Mouse (Mus musculus): Measurements from ENCODE around the gene Jhy. TPM values are rescaled to one million over a fixed set of nuclear protein-coding genes. Genes with fewer than 3 reads are reported as not detected.

Jhy gene
- polyA plus RNA-seq, 1 experiment from 2014 or later: 1.5 TPM

DNA sequence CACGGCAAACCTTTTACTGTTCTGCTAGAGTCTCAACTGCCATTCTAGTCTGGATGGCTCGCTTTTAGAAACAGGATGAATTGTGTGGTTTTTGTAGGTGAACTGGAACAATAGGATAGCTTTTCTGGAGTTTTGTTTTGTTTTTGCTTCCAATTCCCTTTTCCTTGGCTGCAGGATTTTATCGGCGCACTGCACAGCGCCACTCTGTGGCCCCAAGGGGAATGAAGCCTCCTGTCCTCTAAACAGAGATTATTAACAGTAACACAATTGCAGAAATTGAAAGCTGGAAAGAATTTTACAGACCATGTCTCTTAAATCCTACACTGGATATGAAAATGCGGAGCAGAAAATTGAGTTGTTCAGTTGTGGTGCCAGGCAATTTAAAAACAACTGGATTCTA lies 18.6 kb upstream of the Jhy start:
- H3K9me3 ChIP-seq: no peaks in the 10 kb centered on the region
- ATAC-seq (ENCODE audit: low FRiP score): no peak
- no peaks in the 10 kb centered on the region for H3K36me3 ChIP-seq
- no peaks in the 10 kb centered on the region for H3K4me1 ChIP-seq (replicated peaks)
- H3K27ac ChIP-seq: no peak overlapping the region
- H3K4me3 ChIP-seq: no peak overlapping the region
- H3K27me3 ChIP-seq: no peaks in the 10 kb centered on the region
- WGBS: 35% methylated on average over 6 of the region's 6 CpGs
- H3K4me2 ChIP-seq: no peak overlapping the region
- H3K9ac ChIP-seq: no peak overlapping the region

DNA sequence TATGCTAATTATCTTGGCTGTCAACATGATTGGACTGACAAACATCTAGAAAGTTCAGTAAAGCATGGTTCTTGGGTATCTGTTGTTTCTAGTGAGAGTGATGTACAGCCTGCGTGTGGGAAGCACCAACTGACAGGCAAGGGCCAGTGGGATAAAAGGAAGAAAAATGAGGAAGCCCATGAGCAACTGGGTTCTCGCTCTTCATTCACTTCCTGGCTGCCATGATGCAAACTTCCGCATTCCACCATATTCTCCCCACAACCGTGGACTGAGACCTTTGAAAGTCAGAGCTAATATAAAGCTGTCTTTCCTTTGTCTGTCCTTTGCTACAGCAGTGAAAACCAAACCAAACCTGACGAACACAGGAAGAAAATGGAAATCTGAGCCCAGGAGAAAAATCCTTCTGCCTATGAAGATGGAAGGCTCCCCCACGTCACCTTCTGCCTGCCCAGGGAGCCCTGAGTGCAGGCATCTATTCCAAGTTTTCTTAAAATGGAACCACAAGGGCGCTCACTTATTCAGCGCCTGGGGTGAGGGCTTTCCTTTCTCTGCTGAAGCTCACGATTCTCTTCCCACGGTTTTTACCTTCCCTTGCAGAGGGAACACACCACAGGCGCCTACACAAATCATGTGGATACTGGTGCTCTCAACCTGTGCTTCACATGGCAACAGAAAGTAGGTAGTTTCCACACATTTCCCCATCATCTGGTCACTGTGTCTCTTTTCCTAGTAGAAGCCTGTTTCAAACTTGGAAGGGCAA lies 10.3 kb upstream of the Jhy start:
- no peak for ATAC-seq (ENCODE audit: low FRiP score)

DNA sequence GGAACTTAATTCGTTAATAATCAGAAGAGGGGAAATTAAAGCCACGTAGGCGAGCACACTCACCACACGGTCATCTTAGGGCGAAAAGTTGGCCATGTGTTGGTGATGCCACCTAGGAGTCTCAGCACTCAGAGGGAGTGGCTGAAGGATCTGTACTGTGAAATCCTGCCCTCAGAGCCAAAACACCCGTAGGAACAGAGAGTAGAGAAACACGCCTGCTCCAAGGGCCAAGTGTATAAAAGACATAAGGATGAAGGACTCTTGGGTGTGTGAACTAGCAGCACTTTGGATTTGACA lies 448 bp upstream of the Jhy start:
- peak overlapping the region; percentile 78 for H3K9ac ChIP-seq
- H3K4me2 ChIP-seq: peak overlapping the region; percentile 94
- 17% methylated on average over 7 of the region's 7 CpGs for WGBS
- peaks cover 13% of the 10 kb centered on the region for H3K4me1 ChIP-seq (replicated peaks)
- ATAC-seq (ENCODE audit: low FRiP score): peak; percentile 37; the same call in 1 of the 2 replicates
- no peaks in the 10 kb centered on the region for H3K36me3 ChIP-seq
- peaks cover 58% of the 10 kb centered on the region for H3K27me3 ChIP-seq
- no peaks in the 10 kb centered on the region for H3K9me3 ChIP-seq
- H3K27ac ChIP-seq: no peak overlapping the region
- peak overlapping the region; percentile 54 for H3K4me3 ChIP-seq

More for the DNA sequence above, 10.3 kb upstream of the Jhy start:
- Histone ChIP-seq H3K27ac (no peak overlapping the region), H3K9me3 (no peaks in the 10 kb centered on the region), H3K4me1 (replicated peaks) (no peaks in the 10 kb centered on the region), H3K4me2 (no peak overlapping the region), H3K36me3 (no peaks in the 10 kb centered on the region), H3K4me3 (no peak overlapping the region), H3K9ac (no peak overlapping the region), H3K27me3 (no peaks in the 10 kb centered on the region)
- 76% methylated on average over 11 of the region's 11 CpGs for WGBS

DNA sequence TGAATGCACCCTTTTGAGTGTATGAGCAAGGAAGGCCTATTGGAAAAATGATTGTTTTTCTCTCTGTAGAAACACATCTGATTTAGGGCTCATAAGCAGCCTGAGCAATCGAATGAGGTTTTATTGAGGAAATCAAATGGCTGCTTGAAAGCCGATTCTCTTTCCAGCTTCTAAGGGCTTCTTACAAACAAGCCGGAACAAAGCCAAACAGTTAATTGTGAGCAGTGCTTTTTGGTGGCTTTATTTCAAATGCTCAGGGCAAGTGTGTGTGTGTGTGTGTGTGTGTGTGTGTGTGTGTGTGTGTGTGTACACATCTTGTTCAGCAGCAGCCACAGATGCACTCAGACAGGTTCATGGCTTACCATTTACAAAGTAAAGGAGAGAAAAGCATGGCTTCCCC lies 2.5 kb downstream of the Jhy start:
- Histone ChIP-seq H3K36me3 (no peaks in the 10 kb centered on the region), H3K9me3 (no peaks in the 10 kb centered on the region), H3K4me1 (replicated peaks) (peaks cover 13% of the 10 kb centered on the region), H3K4me3 (no peak overlapping the region), H3K27me3 (peaks cover 62% of the 10 kb centered on the region), H3K27ac (no peak overlapping the region), H3K9ac (0 out of 2 replicates have a peak overlapping the region, but pooled peaks have one; percentile 14), H3K4me2 (no peak overlapping the region)
- ATAC-seq (ENCODE audit: low FRiP score): no peak
- WGBS: 72% methylated on average over 3 of the region's 3 CpGs

DNA sequence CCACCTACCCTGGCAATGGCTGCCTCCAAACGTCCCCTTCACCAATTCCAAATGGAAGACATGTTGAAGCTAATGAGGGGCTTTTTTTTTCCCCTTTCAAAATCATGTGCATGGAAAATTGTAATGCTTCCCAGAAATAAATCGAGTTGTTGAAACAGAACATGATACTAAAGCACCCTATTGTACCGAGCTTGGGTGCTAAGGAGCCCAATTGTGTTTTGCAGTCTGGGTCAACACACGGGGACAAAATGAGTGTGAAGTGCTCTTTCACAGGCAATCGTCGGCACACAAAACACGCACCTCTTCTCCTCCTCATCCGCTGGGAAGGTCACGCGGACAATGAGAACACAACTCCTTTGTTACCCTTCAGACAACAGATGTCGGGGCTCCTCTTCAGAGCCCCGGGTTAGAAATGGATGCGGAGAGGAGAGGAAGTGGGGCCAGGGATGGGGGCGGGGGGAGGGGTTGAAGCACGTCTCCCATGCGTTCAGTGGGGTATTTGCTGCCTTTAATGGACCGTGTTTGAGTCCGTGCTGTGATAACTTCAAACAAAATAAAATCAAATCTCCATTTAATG lies 14.8 kb downstream of the Jhy start:
- Histone ChIP-seq H3K4me2 (peak overlapping the region; percentile 50), H3K4me1 (replicated peaks) (peaks cover 8% of the 10 kb centered on the region), H3K4me3 (peak overlapping the region; percentile 13; the same call in 1 of the 2 replicates), H3K9ac (no peak overlapping the region), H3K9me3 (no peaks in the 10 kb centered on the region), H3K27ac (no peak overlapping the region), H3K27me3 (peaks cover 55% of the 10 kb centered on the region), H3K36me3 (no peaks in the 10 kb centered on the region)
- 17% methylated on average over 18 of the region's 18 CpGs for WGBS
- ATAC-seq (ENCODE audit: low FRiP score): 0 out of 2 replicates have a peak, but pooled peaks have one; percentile 43

DNA sequence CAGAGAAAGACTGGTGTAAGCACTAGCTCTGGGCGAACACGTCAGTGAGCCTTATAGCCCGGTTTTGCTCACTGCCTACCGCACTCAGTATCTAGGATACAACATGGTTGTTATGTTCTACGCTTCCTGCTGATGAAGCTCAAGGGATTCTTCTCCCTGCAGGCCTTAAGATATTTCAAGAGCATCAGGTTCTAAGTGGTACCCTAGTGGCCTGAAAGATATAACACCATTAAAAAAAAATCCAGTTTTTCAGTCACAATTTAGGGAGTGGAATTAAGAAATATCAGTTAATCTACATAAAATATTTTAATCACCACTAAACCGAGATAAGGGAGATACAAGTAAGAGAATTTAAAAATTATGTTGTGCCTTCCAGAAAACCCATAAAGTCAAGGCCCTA lies 15.4 kb downstream of the Jhy start:
- 84% methylated on average over 6 of the region's 6 CpGs for WGBS
- no peak overlapping the region for H3K4me2 ChIP-seq

DNA sequence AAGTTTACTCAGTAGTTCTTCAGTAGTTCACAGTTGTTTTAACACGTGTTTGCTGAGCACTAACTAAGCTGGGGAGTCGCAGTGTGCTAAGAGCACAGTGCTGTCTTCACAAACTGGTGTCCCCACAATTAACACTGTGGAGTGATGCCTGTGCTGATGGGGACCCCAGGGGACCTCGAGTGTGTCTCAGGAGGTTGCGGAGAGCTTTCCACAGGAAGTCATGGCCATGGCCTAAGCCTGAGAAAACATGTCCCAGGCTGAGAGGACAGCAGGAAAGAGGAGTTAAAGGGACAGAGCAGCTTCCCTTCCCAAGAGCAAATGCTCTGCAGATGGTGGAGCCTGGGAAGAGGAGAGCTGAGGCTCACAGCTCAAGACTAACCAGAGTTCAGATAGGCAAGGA lies 16.8 kb downstream of the Jhy start:
- H3K9me3 ChIP-seq: no peaks in the 10 kb centered on the region
- no peak for ATAC-seq (ENCODE audit: low FRiP score)
- H3K4me3 ChIP-seq: no peak overlapping the region
- no peaks in the 10 kb centered on the region for H3K36me3 ChIP-seq
- no peak overlapping the region for H3K9ac ChIP-seq
- no peak overlapping the region for H3K27ac ChIP-seq
- H3K27me3 ChIP-seq: peaks cover 49% of the 10 kb centered on the region
- 70% methylated on average over 4 of the region's 4 CpGs for WGBS
- H3K4me1 ChIP-seq (replicated peaks): peaks cover 8% of the 10 kb centered on the region
- no peak overlapping the region for H3K4me2 ChIP-seq

More for the DNA sequence above, 15.4 kb downstream of the Jhy start:
- Histone ChIP-seq H3K27me3 (peaks cover 58% of the 10 kb centered on the region), H3K9ac (no peak overlapping the region), H3K4me3 (no peak overlapping the region), H3K9me3 (no peaks in the 10 kb centered on the region), H3K27ac (no peak overlapping the region), H3K4me1 (replicated peaks) (peaks cover 8% of the 10 kb centered on the region), H3K36me3 (no peaks in the 10 kb centered on the region)
- ATAC-seq (ENCODE audit: low FRiP score): no peak

DNA sequence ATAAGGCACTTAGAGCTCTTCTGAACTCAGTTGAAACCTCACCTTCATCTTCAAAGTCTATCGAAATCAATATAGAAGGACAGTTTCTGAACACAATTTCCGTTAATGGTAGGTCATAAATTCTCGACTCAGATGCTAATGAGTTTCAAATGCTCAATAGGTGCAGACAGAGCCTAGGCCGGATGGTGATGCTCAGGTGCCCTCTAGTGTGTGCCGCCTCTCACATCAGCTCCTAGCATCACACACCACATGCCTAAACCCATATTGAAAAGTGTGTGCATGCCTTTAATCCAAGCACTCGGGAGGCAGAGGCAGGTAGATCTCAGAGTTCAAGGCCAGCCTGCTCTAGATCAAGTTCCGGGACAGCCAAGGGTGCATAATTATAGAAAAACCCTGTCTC lies 26.5 kb downstream of the Jhy start:
- H3K36me3 ChIP-seq: no peaks in the 10 kb centered on the region
- no peak overlapping the region for H3K4me3 ChIP-seq
- ATAC-seq (ENCODE audit: low FRiP score): no peak
- 68% methylated on average over 7 of the region's 7 CpGs for WGBS
- no peaks in the 10 kb centered on the region for H3K4me1 ChIP-seq (replicated peaks)
- H3K4me2 ChIP-seq: no peak overlapping the region
- no peak overlapping the region for H3K27ac ChIP-seq
- H3K27me3 ChIP-seq: no peaks in the 10 kb centered on the region
- H3K9me3 ChIP-seq: no peaks in the 10 kb centered on the region
- H3K9ac ChIP-seq: no peak overlapping the region

DNA sequence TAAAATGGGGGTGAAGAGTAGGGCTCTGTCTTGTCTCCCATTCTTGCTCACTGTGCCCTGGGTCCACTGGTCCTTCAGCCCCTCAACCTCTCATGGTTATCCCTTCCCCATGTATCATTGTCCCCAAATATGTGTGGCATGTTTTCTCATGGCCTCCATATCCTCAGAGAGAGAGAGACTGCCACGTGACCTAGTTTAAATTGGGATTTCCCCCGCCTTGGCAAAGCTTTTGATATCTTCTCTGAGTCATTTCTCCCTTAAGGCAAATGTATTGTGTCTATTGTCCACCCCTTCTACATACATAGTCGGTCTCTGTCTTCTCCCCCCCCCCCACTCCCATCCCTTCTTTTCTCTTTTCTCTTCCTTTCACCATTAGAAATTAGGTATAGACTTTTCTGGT lies 30.6 kb downstream of the Jhy start:
- 73% methylated on average over 3 of the region's 3 CpGs for WGBS
- Histone ChIP-seq H3K27me3 (0 out of 2 replicates have a peak, but pooled peaks cover 4% of the 10 kb centered on the region), H3K9ac (no peak overlapping the region), H3K9me3 (no peaks in the 10 kb centered on the region), H3K4me1 (replicated peaks) (no peaks in the 10 kb centered on the region), H3K36me3 (no peaks in the 10 kb centered on the region), H3K27ac (no peak overlapping the region), H3K4me3 (no peak overlapping the region), H3K4me2 (no peak overlapping the region)
- ATAC-seq (ENCODE audit: low FRiP score): no peak

DNA sequence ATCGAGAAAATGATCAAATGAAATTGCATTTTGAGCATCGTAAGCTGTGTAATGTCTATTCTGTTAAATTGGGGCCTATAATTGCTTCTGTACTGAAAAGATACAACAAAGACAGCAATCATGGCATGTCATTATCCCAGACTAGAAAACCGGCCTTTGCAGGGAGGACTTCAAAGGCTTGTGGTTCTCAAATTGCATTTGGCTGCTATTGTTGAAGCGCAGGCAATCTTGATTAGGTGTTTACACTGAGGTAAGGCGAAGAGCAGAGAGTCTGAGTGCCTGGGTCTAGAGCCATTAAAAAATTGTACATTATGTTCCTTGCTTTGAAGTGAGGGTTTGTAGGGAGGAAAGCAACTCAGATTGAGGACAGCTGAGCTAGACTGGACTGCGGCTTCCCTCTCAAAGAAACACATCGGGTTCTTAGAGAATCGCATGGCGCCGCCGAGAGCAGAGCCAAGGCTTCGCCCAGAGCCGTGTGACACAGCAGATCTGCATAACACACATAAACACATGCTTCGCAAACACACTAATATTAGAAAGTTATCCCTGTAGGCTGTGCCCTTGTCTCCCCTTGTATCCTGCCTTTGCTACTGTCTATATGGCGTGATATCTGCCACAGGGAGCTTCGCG lies 36.5 kb downstream of the Jhy start:
- no peak overlapping the region for H3K27ac ChIP-seq
- H3K4me2 ChIP-seq: no peak overlapping the region
- 84% methylated on average over 17 of the region's 17 CpGs for WGBS
- H3K9me3 ChIP-seq: no peaks in the 10 kb centered on the region
- ATAC-seq (ENCODE audit: low FRiP score): no peak
- H3K4me1 ChIP-seq (replicated peaks): no peaks in the 10 kb centered on the region
- H3K27me3 ChIP-seq: 0 out of 2 replicates have a peak, but pooled peaks cover 4% of the 10 kb centered on the region
- H3K36me3 ChIP-seq: no peaks in the 10 kb centered on the region
- no peak overlapping the region for H3K4me3 ChIP-seq
- H3K9ac ChIP-seq: no peak overlapping the region

DNA sequence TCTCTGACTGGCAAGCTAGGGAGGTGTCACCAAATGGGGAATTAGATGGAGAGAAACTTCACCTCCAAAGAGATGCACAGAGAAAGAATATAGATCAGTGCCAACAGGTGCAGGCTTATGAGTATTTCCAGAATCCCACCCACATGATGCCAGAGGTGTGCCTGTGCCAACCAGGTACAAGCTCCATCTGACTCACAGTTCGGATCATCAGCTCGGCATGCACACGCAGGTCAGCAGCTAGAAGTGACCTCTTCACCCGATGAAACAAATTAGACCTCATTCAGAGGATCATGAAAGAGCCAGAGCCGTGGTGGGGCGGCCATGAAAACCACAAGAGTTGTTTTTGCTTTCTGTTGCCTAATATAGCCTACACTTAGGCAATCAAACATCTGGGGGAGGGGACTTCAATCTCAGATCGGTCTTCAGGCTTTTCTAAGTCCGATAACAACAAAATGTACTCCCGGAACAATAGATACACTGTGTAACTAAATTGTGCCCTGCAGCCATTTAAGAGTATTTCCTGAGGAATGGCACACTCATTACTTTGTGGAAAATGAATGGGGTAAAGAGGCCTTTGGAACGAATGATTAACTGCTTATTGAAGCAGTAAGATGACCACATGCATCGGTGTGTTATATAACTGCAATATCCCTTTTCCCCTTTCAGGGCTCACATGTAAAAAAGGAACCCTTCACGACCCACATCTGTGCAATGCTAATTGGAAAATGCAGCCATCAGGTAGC lies 45.9 kb downstream of the Jhy start:
- Histone ChIP-seq H3K9ac (no peak overlapping the region), H3K27ac (no peak overlapping the region), H3K27me3 (no peaks in the 10 kb centered on the region), H3K4me2 (no peak overlapping the region), H3K4me3 (no peak overlapping the region), H3K36me3 (no peaks in the 10 kb centered on the region), H3K9me3 (no peaks in the 10 kb centered on the region), H3K4me1 (replicated peaks) (0 out of 2 replicates have a peak, but pooled peaks cover 4% of the 10 kb centered on the region)
- 61% methylated on average over 12 of the region's 12 CpGs for WGBS
- no peak for ATAC-seq (ENCODE audit: low FRiP score)

DNA sequence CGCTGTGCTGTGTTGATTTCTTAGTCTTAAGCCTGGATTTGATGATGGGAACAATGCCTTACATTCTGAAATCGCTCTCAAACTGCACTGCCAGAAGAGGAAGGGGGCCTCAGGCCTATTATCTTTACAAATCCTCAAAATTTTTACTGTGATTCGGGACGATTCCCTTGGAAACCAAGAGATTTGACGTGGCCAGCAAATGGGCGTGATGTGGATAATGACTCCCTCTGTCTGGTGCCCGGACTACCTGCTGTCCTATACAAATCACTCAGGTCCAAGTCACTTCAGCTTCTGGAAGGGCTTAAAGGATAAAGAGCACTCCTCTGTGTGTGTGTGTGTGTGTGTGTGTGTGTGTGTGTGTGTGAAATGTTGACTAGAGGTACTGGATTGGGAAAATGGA lies 55.0 kb downstream of the Jhy start:
- H3K9ac ChIP-seq: no peak overlapping the region
- peaks cover 7% of the 10 kb centered on the region for H3K4me1 ChIP-seq (replicated peaks)
- ATAC-seq (ENCODE audit: low FRiP score): no peak
- H3K36me3 ChIP-seq: no peaks in the 10 kb centered on the region
- no peak overlapping the region for H3K4me3 ChIP-seq
- 29% methylated on average over 7 of the region's 7 CpGs for WGBS
- no peak overlapping the region for H3K4me2 ChIP-seq
- no peak overlapping the region for H3K27ac ChIP-seq
- no peaks in the 10 kb centered on the region for H3K27me3 ChIP-seq
- H3K9me3 ChIP-seq: no peaks in the 10 kb centered on the region
